Mouse (Mus musculus) liver, postnatal 0 days (tissue): ENCODE measurements around the gene Olfml2b.

ENCODE experiments used
- CTCF ChIP-seq: sonication (generic); IDR thresholded peaks from 2 replicates; pipeline ENCODE4 v1.5.1; 2016; ENCODE audit warnings: antibody characterized with exemption, low read depth
- EP300 ChIP-seq: IDR thresholded peaks from 2 replicates; pipeline ENCODE4 v1.6.1; 2016; ENCODE audit warnings: antibody characterized with exemption, low read depth, mild to moderate bottlenecking

- TF ChIP-seq CTCF = no peak
- no peak for TF ChIP-seq EP300
These were observed 56.8 kb downstream of the Olfml2b start for GRCm38 (mm10) chr1:170701178-170701577.
